Mouse (Mus musculus): ENCODE results near the gene Zfp60.
"Not testable (repeated sequence)": the region's sequence is repeated elsewhere in the genome, so short reads cannot be mapped to it uniquely, and the experiment has no call there.

- TF ChIP-seq EP300, CTCF (IDR thresholded peaks at IDR 0.05; ENCODE audit: low read depth): not testable (repeated sequence)
These were observed 62.7 kb downstream of the Zfp60 start for GRCm38 (mm10) chr7:27793865-27794264.
